Mouse (Mus musculus): ENCODE measurements around the gene Disp1. TPM values are rescaled to one million over a fixed set of nuclear protein-coding genes. Genes with fewer than 3 reads are reported as not detected.

The Disp1 gene
- 5.4 and 6.7 TPM in 2 replicates for polyA plus RNA-seq (2015; fragmentation: Nextera tagmentation; extraction: Ambion mirVana)

GRCm38 (mm10) chr1:183220796-183221718, at the start of gene Disp1:
Disp1 (minus strand) TSS chr1:183221522.

Small RNA genes lying within 50 kb of the gene (microRNA-seq; reads per million reads assigned to microRNA genes)
- gene Gm24975: not detected

Other genes with a start within 250 kb of the Disp1 start
- 54.1 and 59.6 TPM in 2 replicates for gene Aida, start 75.1 kb upstream of the Disp1 start, polyA plus RNA-seq (2015; fragmentation: Nextera tagmentation; extraction: Ambion mirVana)
- 66.7 and 67.3 TPM in 2 replicates for gene Brox, start 75.7 kb upstream of the Disp1 start, polyA plus RNA-seq (2015; fragmentation: Nextera tagmentation; extraction: Ambion mirVana)
- 99.0 and 106 TPM in 2 replicates for gene Mia3, start 148.0 kb upstream of the Disp1 start, polyA plus RNA-seq (2015; fragmentation: Nextera tagmentation; extraction: Ambion mirVana)
- gene Taf1a, start 167.5 kb upstream of the Disp1 start, polyA plus RNA-seq (2015; fragmentation: Nextera tagmentation; extraction: Ambion mirVana): 12.4 and 12.9 TPM in 2 replicates
- gene Hhipl2, start 196.7 kb upstream of the Disp1 start, polyA plus RNA-seq (2015; fragmentation: Nextera tagmentation; extraction: Ambion mirVana): not detected in 2 replicates

Measured in neural tube, postnatal 0 days (tissue).